Mouse (Mus musculus) testis, adult 2 months (tissue): Measurements from ENCODE around the gene Nrxn2. TPM values are rescaled to one million over a fixed set of nuclear protein-coding genes. Genes with fewer than 3 reads are reported as not detected.
A peak's percentile ranks its signal among the peaks of the same experiment; 100 is the strongest.

Experiments
- H3K27ac ChIP-seq: fragments of 200-500 bp; 2 replicates; pipeline ENCODE4 v1.5.1; 2012; ENCODE audit warnings: low read depth, low read length; ENCODE audit not compliant: control insufficient read depth, insufficient read depth
- H3K27me3 ChIP-seq: fragments of 200-500 bp; 2 replicates; pipeline ENCODE4 v1.6.1; 2012; ENCODE audit warnings: mild to moderate bottlenecking, low read length, moderate library complexity; ENCODE audit not compliant: control insufficient read depth, insufficient read depth
- H3K36me3 ChIP-seq: fragments of 200-500 bp; 2 replicates; pipeline ENCODE4 v1.6.1; 2012; ENCODE audit warnings: mild to moderate bottlenecking, low read length; ENCODE audit not compliant: control insufficient read depth, insufficient read depth
- H3K4me1 ChIP-seq: fragments of 200-500 bp; 2 replicates; pipeline ENCODE4 v1.6.1; 2012; ENCODE audit warnings: low read length; ENCODE audit not compliant: control insufficient read depth, insufficient read depth
- H3K4me3 ChIP-seq: fragments of 200-500 bp; 2 replicates; pipeline ENCODE4 v1.5.1; 2012; ENCODE audit warnings: low read depth, mild to moderate bottlenecking, low read length, moderate library complexity, mixed read lengths; ENCODE audit not compliant: control insufficient read depth
- CTCF ChIP-seq: fragments of 200-500 bp; IDR thresholded peaks from 2 replicates; pipeline ENCODE4 v1.5.1; 2012; ENCODE audit warnings: low read depth, mild to moderate bottlenecking, inconsistent platforms, low read length, moderate library complexity; ENCODE audit not compliant: control insufficient read depth, insufficient read depth, insufficient replicate concordance
- POLR2A ChIP-seq: fragments of 200-500 bp; IDR thresholded peaks from 2 replicates; pipeline ENCODE4 v1.6.1; 2012; ENCODE audit warnings: low read depth, mild to moderate bottlenecking, inconsistent platforms, low read length, moderate library complexity; ENCODE audit not compliant: control insufficient read depth
- polyA plus RNA-seq: library from polyadenylated mRNA; depleted of rRNA; stranded (reverse); fragments of >200 nt; gene quantifications from 2 replicates; pipeline ENCODE4 v1.2.3, GENCODE M21; 2012

The Nrxn2 gene
- polyA plus RNA-seq, 1 experiment: 2.5 TPM

- Histone ChIP-seq H3K27ac (no peak overlapping the region), H3K4me1 (peaks cover 2% of the 10 kb centered on the region; the same call in 1 of the 2 replicates), H3K4me3 (no peak overlapping the region), H3K36me3 (peaks cover 11% of the 10 kb centered on the region), H3K27me3 (no peaks in the 10 kb centered on the region)
- TF ChIP-seq CTCF: no peak
- TF ChIP-seq POLR2A: no peak
Measured at GRCm38 (mm10) chr19:6376643-6377042, 41.9 kb upstream of the Nrxn2 start.

GRCm38 (mm10) chr19:6377327-6378040 lies 41.0 kb upstream of the Nrxn2 start:
- Histone ChIP-seq H3K36me3 (peaks cover 11% of the 10 kb centered on the region), H3K4me1 (peaks cover 2% of the 10 kb centered on the region; the same call in 1 of the 2 replicates), H3K27me3 (no peaks in the 10 kb centered on the region), H3K27ac (no peak overlapping the region), H3K4me3 (no peak overlapping the region)
- TF ChIP-seq CTCF (no peak), POLR2A (no peak)

GRCm38 (mm10) chr19:6380411-6381166 lies 37.9 kb upstream of the Nrxn2 start:
- TF ChIP-seq POLR2A (no peak), CTCF (no peak)
- Histone ChIP-seq H3K27me3 (no peaks in the 10 kb centered on the region), H3K27ac (no peak overlapping the region), H3K4me1 (0 out of 2 replicates have a peak, but pooled peaks cover 2% of the 10 kb centered on the region), H3K4me3 (no peak overlapping the region), H3K36me3 (peaks cover 3% of the 10 kb centered on the region; the same call in 1 of the 2 replicates)

GRCm38 (mm10) chr19:6381238-6381637 lies 37.3 kb upstream of the Nrxn2 start:
- Histone ChIP-seq H3K36me3 (no peaks in the 10 kb centered on the region), H3K4me3 (no peak overlapping the region), H3K27ac (no peak overlapping the region), H3K4me1 (no peaks in the 10 kb centered on the region), H3K27me3 (no peaks in the 10 kb centered on the region)
- TF ChIP-seq POLR2A (no peak), CTCF (no peak)

- Histone ChIP-seq H3K4me3 (no peak overlapping the region), H3K27ac (no peak overlapping the region), H3K36me3 (no peaks in the 10 kb centered on the region), H3K27me3 (no peaks in the 10 kb centered on the region), H3K4me1 (no peaks in the 10 kb centered on the region)
- TF ChIP-seq CTCF (no peak), POLR2A (no peak)
Measured at GRCm38 (mm10) chr19:6382323-6382924, 36.1 kb upstream of the Nrxn2 start.

- H3K4me3 ChIP-seq: no peak overlapping the region
- H3K27me3 ChIP-seq: no peaks in the 10 kb centered on the region
- H3K36me3 ChIP-seq: no peaks in the 10 kb centered on the region
- TF ChIP-seq CTCF: no peak
- TF ChIP-seq POLR2A: no peak
- H3K4me1 ChIP-seq: no peaks in the 10 kb centered on the region
- no peak overlapping the region for H3K27ac ChIP-seq
Measured at GRCm38 (mm10) chr19:6383470-6383869, 35.1 kb upstream of the Nrxn2 start.

GRCm38 (mm10) chr19:6384128-6384527 lies 34.4 kb upstream of the Nrxn2 start, which contains the start of gene Pygm:
TSS of gene Pygm (plus strand) at chr19:6384399.
- no peak within 1 kb of the TSS for H3K27ac ChIP-seq
- no peak within 1 kb of the TSS for H3K4me3 ChIP-seq
- H3K4me1 ChIP-seq: no peaks in the 10 kb centered on the region
- H3K27me3 ChIP-seq: no peaks in the 10 kb centered on the region
- H3K36me3 ChIP-seq: no peaks in the 10 kb centered on the region
- TF ChIP-seq POLR2A: peak; percentile 46; the same call in 1 of the 2 replicates
- TF ChIP-seq CTCF: no peak
